Mouse (Mus musculus) cortical plate, adult 2 months (tissue): Measurements from ENCODE around the gene Ngly1.

Experiments used
- CTCF ChIP-seq: fragments of 200-500 bp; IDR thresholded peaks from 2 replicates; pipeline ENCODE4 v1.5.1; 2011; ENCODE audit warnings: mild to moderate bottlenecking, control low read depth, low read length; ENCODE audit not compliant: insufficient read depth; ENCODE audit errors: extremely low read depth
- POLR2A ChIP-seq: fragments of 200-500 bp; IDR thresholded peaks from 2 replicates; pipeline ENCODE4 v1.6.1; 2011; ENCODE audit warnings: mild to moderate bottlenecking, low read length, control low read depth; ENCODE audit not compliant: insufficient read depth; ENCODE audit errors: extremely low read depth

GRCm38 (mm10) chr14:16267028-16267427 lies 17.9 kb downstream of the Ngly1 start:
- TF ChIP-seq CTCF: no peak
- TF ChIP-seq POLR2A: no peak
